Comparison of ENCODE assay signal across 23 mouse cellular contexts in genomic region chr5:102537819-102538218, GRCm38 (mm10). TPM values are rescaled to one million over a fixed set of nuclear protein-coding genes. Genes with fewer than 3 reads are reported as not detected.
DNase-seq lines count a peak whose midpoint lies in the region; ATAC-seq lines count a peak whose summit lies in the region.
"Had no signal": no experiment of that assay in that cellular context is flagged by ENCODE, and none has a peak within 500 bp of the region (broad histone marks: within the 10 kb centered on the region; RNA-seq: fewer than 3 reads in every experiment).

No protein-coding gene starts in this region.

- no peaks in the 10 kb centered on the region for H3K27me3 ChIP-seq in liver, embryonic 16.5 days (ENCODE audit: control insufficient read depth, insufficient read depth, low read depth, low read length)
- H3K27me3 ChIP-seq in liver, embryonic 12.5 days (replicated peaks) = no peaks in the 10 kb centered on the region
- H3K27me3 ChIP-seq in splenic B cell, adult 2 months (ENCODE audit: control insufficient read depth, insufficient read depth, low read length, poor library complexity, severe bottlenecking) = no peaks in the 10 kb centered on the region
- H3K27me3 ChIP-seq: embryonic facial prominence, embryonic 15.5 days; hindbrain, embryonic 12.5 days; limb, embryonic 15.5 days; lung, embryonic 15.5 days; midbrain, embryonic 15.5 days; neural tube, embryonic 15.5 days had no signal

- intact Hi-C loops in left cerebral cortex, postnatal 36 days (cut with DNase I) = no loop called here

- H3K36me3 ChIP-seq in liver, embryonic 16.5 days (ENCODE audit: control insufficient read depth, insufficient read depth) = no peaks in the 10 kb centered on the region
- no peaks in the 10 kb centered on the region for H3K36me3 ChIP-seq in liver, embryonic 12.5 days
- no peaks in the 10 kb centered on the region for H3K36me3 ChIP-seq in splenic B cell, adult 2 months (ENCODE audit: control insufficient read depth, insufficient read depth, low read length, poor library complexity, severe bottlenecking)
- H3K36me3 ChIP-seq: embryonic facial prominence, embryonic 15.5 days; G1E; heart, embryonic 10.5 days; hindbrain, embryonic 12.5 days; limb, embryonic 15.5 days; lung, embryonic 15.5 days; midbrain, embryonic 15.5 days; neural tube, embryonic 15.5 days had no signal

- ATAC-seq in liver, embryonic 16.5 days (ENCODE audit: low read depth) = 0 out of 2 replicates have a peak, but pooled peaks have one; percentile 9
- no peak for ATAC-seq in liver, embryonic 12.5 days
- ATAC-seq in common myeloid progenitor, adult 5-6 weeks (replicated peaks; ENCODE audit: low read depth, poor library complexity, severe bottlenecking) = peak; percentile 62; the same call in 1 of the 2 replicates
- ATAC-seq: forebrain, embryonic 14.5 days; intestine, postnatal 0 days; midbrain, embryonic 15.5 days had no signal

- H3K4me3 ChIP-seq in liver, embryonic 16.5 days (ENCODE audit: low read depth, low read length) = no peak overlapping the region
- H3K4me3 ChIP-seq in liver, embryonic 12.5 days = no peak overlapping the region
- H3K4me3 ChIP-seq: embryonic facial prominence, embryonic 15.5 days; heart, embryonic 10.5 days; hindbrain, embryonic 12.5 days; limb, embryonic 15.5 days; lung, embryonic 15.5 days; midbrain, embryonic 15.5 days; neural tube, embryonic 15.5 days had no signal

- H3K9ac ChIP-seq in liver, embryonic 16.5 days (ENCODE audit: low read depth, low read length) = no peak overlapping the region
- no peak overlapping the region for H3K9ac ChIP-seq in liver, embryonic 12.5 days
- H3K9ac ChIP-seq: embryonic facial prominence, embryonic 15.5 days; hindbrain, embryonic 12.5 days; limb, embryonic 15.5 days; lung, embryonic 15.5 days; midbrain, embryonic 15.5 days; neural tube, embryonic 15.5 days had no signal

- 42% methylated on average over 3 of the region's 3 CpGs for WGBS in liver, embryonic 16.5 days (ENCODE audit: insufficient replicate concordance)
- WGBS in liver, embryonic 12.5 days (ENCODE audit: insufficient replicate concordance) = 46% methylated on average over 3 of the region's 3 CpGs

- H3K27ac ChIP-seq in liver, embryonic 16.5 days (ENCODE audit: low read length) = no peak overlapping the region
- no peak overlapping the region for H3K27ac ChIP-seq in liver, embryonic 12.5 days
- H3K27ac ChIP-seq: embryonic facial prominence, embryonic 15.5 days; heart, embryonic 10.5 days; hindbrain, embryonic 12.5 days; limb, embryonic 15.5 days; lung, embryonic 15.5 days; midbrain, embryonic 15.5 days; neural tube, embryonic 15.5 days; stomach, postnatal 0 days had no signal

- no peaks in the 10 kb centered on the region for H3K4me1 ChIP-seq in liver, embryonic 16.5 days (ENCODE audit: control insufficient read depth, low read depth, low read length)
- no peaks in the 10 kb centered on the region for H3K4me1 ChIP-seq in liver, embryonic 12.5 days
- H3K4me1 ChIP-seq: embryonic facial prominence, embryonic 15.5 days; hindbrain, embryonic 12.5 days; limb, embryonic 15.5 days; lung, embryonic 15.5 days; midbrain, embryonic 15.5 days; neural tube, embryonic 15.5 days had no signal

- H3K4me2 ChIP-seq in liver, embryonic 16.5 days (ENCODE audit: low read depth, low read length) = no peak overlapping the region
- H3K4me2 ChIP-seq in liver, embryonic 12.5 days = no peak overlapping the region
- H3K4me2 ChIP-seq: embryonic facial prominence, embryonic 15.5 days; hindbrain, embryonic 12.5 days; limb, embryonic 15.5 days; lung, embryonic 15.5 days; midbrain, embryonic 15.5 days; neural tube, embryonic 15.5 days had no signal

- no peaks in the 10 kb centered on the region for H3K9me3 ChIP-seq in liver, embryonic 16.5 days (replicated peaks; ENCODE audit: control insufficient read depth, low read length)
- H3K9me3 ChIP-seq in liver, embryonic 12.5 days (replicated peaks) = no peaks in the 10 kb centered on the region
- H3K9me3 ChIP-seq: embryonic facial prominence, embryonic 15.5 days; heart, embryonic 10.5 days; hindbrain, embryonic 12.5 days; limb, embryonic 15.5 days; lung, embryonic 15.5 days; midbrain, embryonic 15.5 days; neural tube, embryonic 15.5 days had no signal

- DNase-seq in lung, postnatal 36 days = peak; percentile 28
- DNase-seq in splenic B cell, adult 2 months (ENCODE audit: low read depth, low spot score) = peak; percentile 59
- no peak for DNase-seq in MN1 (ENCODE audit: low spot score)
- DNase-seq in left cerebral cortex, postnatal 36 days (ENCODE audit: low spot score in 2 of 2) = no peak
- DNase-seq: adrenal gland, adult 2 months; cerebellum, adult 2 months; cerebellum, postnatal 36 days; kidney, postnatal 25 days had no signal

RNA-seq across cellular contexts. Expression of gene Arhgap24, which starts 56.6 kb away (rescaled TPM):
- 3.2 and 3.6 TPM in 2 replicates for polyA plus RNA-seq in liver, embryonic 16.5 days (2015; fragmentation: Nextera tagmentation; extraction: Ambion mirVana)
- polyA plus RNA-seq in liver, embryonic 12.5 days (2016; fragmentation: Nextera tagmentation; extraction: Ambion mirVana) = 2.8 and 3.4 TPM in 2 replicates
- total RNA-seq in common myeloid progenitor, adult 5-6 weeks (2017) = 0.91 and 1.1 TPM in 2 replicates
- total RNA-seq in left cerebral cortex, postnatal 36 days (2021) = 1 to 10 TPM; 4.8 to 7.0 TPM
- total RNA-seq: megakaryocyte-erythroid progenitor cell, adult 5-6 weeks had no signal
- polyA plus RNA-seq: G1E had no signal

Comparison
In these comparisons a context has a peak if more than half of its experiments do, and no peak if none do; other contexts are left out.
1. DNase-seq: peak in lung, postnatal 36 days (single experiment) and splenic B cell, adult 2 months (single experiment); none in MN1 (single experiment) and left cerebral cortex, postnatal 36 days (0 of 2).